Mouse (Mus musculus) ES-E14 (cell line): Measurements from ENCODE around the gene Gbf1.

Experiments used
- CHD2 ChIP-seq: IDR thresholded peaks from 2 replicates; pipeline ENCODE4 v1.6.1; 2014; ENCODE audit warnings: mild to moderate bottlenecking, low read depth, low read length, inconsistent platforms
- HCFC1 ChIP-seq: IDR thresholded peaks from 2 replicates; pipeline ENCODE4 v1.6.1; 2012; ENCODE audit warnings: low read length, inconsistent platforms, borderline replicate concordance; ENCODE audit not compliant: insufficient read depth
- MAFK ChIP-seq: IDR thresholded peaks from 2 replicates; pipeline ENCODE4 v1.6.1; 2014; ENCODE audit warnings: mild to moderate bottlenecking, low read depth, low read length, inconsistent platforms; ENCODE audit not compliant: insufficient read depth
- ZC3H11A ChIP-seq: IDR thresholded peaks from 2 replicates; pipeline ENCODE4 v1.6.1; 2012; ENCODE audit warnings: low read depth, mild to moderate bottlenecking, inconsistent platforms, low read length, borderline replicate concordance
- ZNF384 ChIP-seq: IDR thresholded peaks from 2 replicates; pipeline ENCODE4 v1.6.1; 2012; ENCODE audit warnings: low read depth, low read length, inconsistent platforms

DNA sequence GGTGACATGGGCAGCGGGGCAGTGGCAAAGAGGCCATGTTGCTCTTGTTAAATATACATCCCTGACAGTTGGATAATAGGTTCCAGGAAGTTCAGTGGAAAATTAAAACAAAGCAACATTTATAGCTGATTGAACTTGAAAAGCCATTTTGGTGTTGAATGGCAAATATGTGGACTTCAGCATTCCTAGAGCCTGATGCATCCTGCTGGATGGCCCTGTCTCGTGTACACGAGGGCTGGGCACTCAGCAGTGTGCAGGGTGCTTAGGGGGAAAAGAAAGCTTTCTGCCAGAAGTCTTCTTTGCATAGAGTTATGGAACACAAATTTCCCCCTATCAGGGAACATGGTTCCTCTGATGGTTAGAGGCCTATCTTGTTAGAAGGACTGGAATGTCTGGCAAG, 63.1 kb downstream of the Gbf1 start:
- TF ChIP-seq HCFC1, result no peak
- TF ChIP-seq MAFK, result no peak
- TF ChIP-seq CHD2, result no peak
- no peak for TF ChIP-seq ZC3H11A
- TF ChIP-seq ZNF384, result no peak
